Mouse (Mus musculus) midbrain, embryonic 11.5 days (tissue): ENCODE results near the gene Vars2. TPM values are rescaled to one million over a fixed set of nuclear protein-coding genes. Genes with fewer than 3 reads are reported as not detected.

Source experiments
- ATAC-seq: fragments of 200-750 bp; cut with Nextera tagmentation; 2 replicates; pipeline ENCODE4 v1.8.0; 2017; ENCODE audit warnings: moderate TSS enrichment, moderate library complexity; ENCODE audit not compliant: low FRiP score
- DNase-seq: peaks from one replicate; pipeline ENCODE4 v3.0.0; 2015; ENCODE audit warnings: low spot score; ENCODE audit errors: missing footprints
- H3K27ac ChIP-seq: fragments of 300-500 bp; sonication (generic); 2 replicates; pipeline ENCODE4 v1.5.1; 2014; ENCODE audit warnings: low read depth, low read length
- H3K27me3 ChIP-seq: fragments of 300-500 bp; sonication (generic); 2 replicates; pipeline ENCODE4 v1.6.1; 2014; ENCODE audit warnings: mild to moderate bottlenecking, low read length, moderate library complexity, mixed read lengths; ENCODE audit not compliant: control insufficient read depth, insufficient read depth
- H3K36me3 ChIP-seq: fragments of 300-500 bp; sonication (generic); 2 replicates; pipeline ENCODE4 v1.6.1; 2014; ENCODE audit warnings: mild to moderate bottlenecking, low read length, moderate library complexity, mixed read lengths; ENCODE audit not compliant: control insufficient read depth, insufficient read depth
- H3K4me1 ChIP-seq: fragments of 300-500 bp; sonication (generic); 2 replicates; pipeline ENCODE4 v1.6.1; 2014; ENCODE audit warnings: low read length; ENCODE audit not compliant: control insufficient read depth, insufficient read depth
- H3K4me2 ChIP-seq: fragments of 300-500 bp; sonication (generic); 2 replicates; pipeline ENCODE4 v1.6.1; 2014; ENCODE audit warnings: mild to moderate bottlenecking, moderate library complexity
- H3K4me3 ChIP-seq: fragments of 300-500 bp; sonication (generic); 2 replicates; pipeline ENCODE4 v1.5.1; 2014; ENCODE audit warnings: low read depth, low read length
- H3K9ac ChIP-seq: fragments of 300-500 bp; sonication (generic); 2 replicates; pipeline ENCODE4 v1.6.1; 2014; ENCODE audit warnings: low read length
- H3K9me3 ChIP-seq: fragments of 300-500 bp; sonication (generic); 2 replicates; pipeline ENCODE4 v1.6.1; 2016; ENCODE audit warnings: low read length; ENCODE audit not compliant: control insufficient read depth
- WGBS: fragments of 180-500 bp; shearing (Covaris S2); extraction: QIAGEN DNeasy Blood & Tissue Kit; methylation state at CpG from one replicate; pipeline ENCODE4 v1.1.7; 2014; 5-methylcytosine and 5-hydroxymethylcytosine counted together
- polyA plus RNA-seq: library from polyadenylated mRNA; unstranded; fragments of >200 nt; fragmentation: Nextera tagmentation; extraction: Ambion mirVana; gene quantifications from 2 replicates; pipeline ENCODE4 v1.2.1, GENCODE M21; 2014

The Vars2 gene
- polyA plus RNA-seq: 9.8 and 10.5 TPM in 2 replicates

- Histone ChIP-seq H3K4me1 (peaks cover 9% of the 10 kb centered on the region), H3K9me3 (no peaks in the 10 kb centered on the region), H3K9ac (peak within 1 kb of the TSS; percentile 84), H3K4me3 (peak within 1 kb of the TSS; percentile 67), H3K36me3 (peaks cover 3% of the 10 kb centered on the region), H3K27me3 (no peaks in the 10 kb centered on the region), H3K4me2 (peak within 1 kb of the TSS; percentile 95), H3K27ac (peak within 1 kb of the TSS; percentile 82)
- under 1% methylated on average over 61 of the region's 61 CpGs for WGBS
- peak; percentile 91 for ATAC-seq
- peak; percentile 100 for DNase-seq
These were observed at the start of gene Vars2 for GRCm38 (mm10) chr17:35667334-35668065. TSS of gene Vars2 (minus strand) at chr17:35667592.

GRCm38 (mm10) chr17:35717080-35717479 is 49.7 kb upstream of the Vars2 start:
- H3K9ac ChIP-seq: no peak overlapping the region
- no peak overlapping the region for H3K4me3 ChIP-seq
- no peaks in the 10 kb centered on the region for H3K27me3 ChIP-seq
- H3K4me2 ChIP-seq: no peak overlapping the region
- H3K9me3 ChIP-seq: no peaks in the 10 kb centered on the region
- 92% methylated on average over 6 of the region's 6 CpGs for WGBS
- H3K27ac ChIP-seq: no peak overlapping the region
- no peaks in the 10 kb centered on the region for H3K36me3 ChIP-seq
- ATAC-seq (no peak), DNase-seq (no peak)
- H3K4me1 ChIP-seq: peaks cover 2% of the 10 kb centered on the region; the same call in 1 of the 2 replicates

- no peak overlapping the region for H3K9ac ChIP-seq
- DNase-seq (no peak), ATAC-seq (no peak)
- H3K4me2 ChIP-seq: no peak overlapping the region
- no peaks in the 10 kb centered on the region for H3K27me3 ChIP-seq
- H3K36me3 ChIP-seq: no peaks in the 10 kb centered on the region
- 92% methylated on average over 3 of the region's 3 CpGs for WGBS
- H3K4me1 ChIP-seq: peaks cover 3% of the 10 kb centered on the region
- H3K4me3 ChIP-seq: no peak overlapping the region
- no peaks in the 10 kb centered on the region for H3K9me3 ChIP-seq
- H3K27ac ChIP-seq: no peak overlapping the region
These were observed 48.7 kb upstream of the Vars2 start for GRCm38 (mm10) chr17:35716114-35716513.

- Histone ChIP-seq H3K4me1 (peaks cover 14% of the 10 kb centered on the region), H3K4me2 (no peak overlapping the region), H3K36me3 (no peaks in the 10 kb centered on the region), H3K9ac (peak overlapping the region; percentile 6; the same call in 1 of the 2 replicates), H3K27ac (peak overlapping the region; percentile 4; the same call in 1 of the 2 replicates), H3K27me3 (no peaks in the 10 kb centered on the region), H3K4me3 (no peak overlapping the region), H3K9me3 (no peaks in the 10 kb centered on the region)
- ATAC-seq (peak; percentile 79), DNase-seq (no peak)
- WGBS: 29% methylated on average over 8 of the region's 8 CpGs
These were observed 43.4 kb upstream of the Vars2 start for GRCm38 (mm10) chr17:35710705-35711347.

- WGBS: 77% methylated on average over 2 of the region's 2 CpGs
- H3K4me1 ChIP-seq: peaks cover 24% of the 10 kb centered on the region
- no peak for DNase-seq
- no peaks in the 10 kb centered on the region for H3K27me3 ChIP-seq
- H3K9me3 ChIP-seq: no peaks in the 10 kb centered on the region
- no peak overlapping the region for H3K4me2 ChIP-seq
- H3K9ac ChIP-seq: no peak overlapping the region
- no peak overlapping the region for H3K4me3 ChIP-seq
- H3K27ac ChIP-seq: no peak overlapping the region
- no peak for ATAC-seq
- H3K36me3 ChIP-seq: no peaks in the 10 kb centered on the region
These were observed 41.2 kb upstream of the Vars2 start for GRCm38 (mm10) chr17:35708611-35709010.

GRCm38 (mm10) chr17:35707929-35708328 is 40.5 kb upstream of the Vars2 start:
- Histone ChIP-seq H3K4me1 (peaks cover 24% of the 10 kb centered on the region), H3K9me3 (no peaks in the 10 kb centered on the region), H3K27me3 (no peaks in the 10 kb centered on the region), H3K9ac (no peak overlapping the region), H3K4me2 (no peak overlapping the region), H3K36me3 (no peaks in the 10 kb centered on the region), H3K27ac (no peak overlapping the region), H3K4me3 (no peak overlapping the region)
- WGBS: 75% methylated on average over 7 of the region's 7 CpGs
- DNase-seq: no peak
- ATAC-seq: no peak

- DNase-seq: peak; percentile 92
- no peaks in the 10 kb centered on the region for H3K36me3 ChIP-seq
- ATAC-seq: no peak
- peaks cover 20% of the 10 kb centered on the region for H3K4me1 ChIP-seq
- no peak overlapping the region for H3K4me2 ChIP-seq
- H3K27me3 ChIP-seq: no peaks in the 10 kb centered on the region
- H3K9me3 ChIP-seq: no peaks in the 10 kb centered on the region
- 23% methylated on average over 4 of the region's 4 CpGs for WGBS
- H3K4me3 ChIP-seq: no peak overlapping the region
- no peak overlapping the region for H3K9ac ChIP-seq
- peak overlapping the region; percentile 100 for H3K27ac ChIP-seq
These were observed 38.4 kb upstream of the Vars2 start for GRCm38 (mm10) chr17:35705836-35706235.

GRCm38 (mm10) chr17:35704621-35705464 is 37.5 kb upstream of the Vars2 start, which contains the start of gene Ddr1:
TSS of gene Ddr1 (minus strand) at chr17:35704621.
- H3K36me3 ChIP-seq: no peaks in the 10 kb centered on the region
- H3K27ac ChIP-seq: peak within 1 kb of the TSS; percentile 100
- no peaks in the 10 kb centered on the region for H3K27me3 ChIP-seq
- ATAC-seq (peak; percentile 81), DNase-seq (peak; percentile 98)
- H3K4me2 ChIP-seq: peak within 1 kb of the TSS; percentile 93
- H3K9me3 ChIP-seq: no peaks in the 10 kb centered on the region
- peak within 1 kb of the TSS; percentile 86 for H3K4me3 ChIP-seq
- 2% methylated on average over 19 of the region's 19 CpGs for WGBS
- peak within 1 kb of the TSS; percentile 98 for H3K9ac ChIP-seq
- peaks cover 13% of the 10 kb centered on the region for H3K4me1 ChIP-seq
